Mouse (Mus musculus) cerebellum, adult 18-20 months (tissue): ENCODE measurements around the gene 1700009N14Rik.

Source experiments
- DNase-seq, 2 experiments: peaks; one replicate each; pipeline ENCODE4 v3.0.0; 2021

The 1700009N14Rik gene

DNA sequence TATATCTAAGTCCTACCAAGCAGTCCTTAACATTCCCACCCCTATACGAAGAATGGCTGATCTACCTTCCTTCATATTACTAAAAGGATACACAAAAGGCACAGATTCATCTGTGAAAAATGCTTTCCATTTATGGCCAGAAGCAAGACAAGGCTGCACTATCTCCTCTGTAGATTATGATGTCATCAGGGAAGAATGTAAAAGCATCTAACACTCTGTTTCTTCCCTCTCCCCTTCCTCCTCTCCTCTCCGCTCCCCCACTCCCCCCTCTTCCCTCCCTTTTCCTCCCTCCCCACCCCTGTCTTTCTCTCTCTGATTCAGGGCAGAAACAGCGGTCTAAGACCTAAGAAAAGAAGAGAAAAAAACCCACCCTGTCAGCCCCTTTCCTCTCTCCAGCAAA is at the start of gene 1700009N14Rik:
Gene 1700009N14Rik (plus strand): TSS at position 227 of the 400 bp plus-strand sequence.
- no peak for DNase-seq

DNA sequence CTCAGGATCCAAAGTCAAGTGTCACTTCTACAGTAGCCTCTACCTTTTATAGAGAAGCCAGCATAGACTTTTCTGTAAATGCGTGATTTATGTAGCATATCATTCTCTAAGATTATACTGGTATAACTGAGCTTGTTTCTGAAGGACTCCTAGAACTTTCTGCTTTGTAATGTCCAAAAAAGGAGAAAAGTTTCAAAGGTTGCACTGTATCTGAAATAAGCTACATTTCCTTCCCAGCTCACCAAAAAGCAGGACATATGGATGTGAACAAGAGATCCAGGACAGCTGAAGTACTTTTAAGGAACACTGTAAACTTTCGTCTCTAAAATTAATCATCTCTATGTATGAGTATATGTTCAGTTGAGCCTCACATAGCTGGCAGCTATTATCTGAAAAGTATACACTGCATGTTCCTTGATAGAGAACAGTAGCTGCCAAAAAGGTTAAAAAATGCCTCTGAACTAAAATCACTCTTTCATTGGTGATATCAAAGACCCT is 12.2 kb upstream of the 1700009N14Rik start:
- DNase-seq, result no peak

DNA sequence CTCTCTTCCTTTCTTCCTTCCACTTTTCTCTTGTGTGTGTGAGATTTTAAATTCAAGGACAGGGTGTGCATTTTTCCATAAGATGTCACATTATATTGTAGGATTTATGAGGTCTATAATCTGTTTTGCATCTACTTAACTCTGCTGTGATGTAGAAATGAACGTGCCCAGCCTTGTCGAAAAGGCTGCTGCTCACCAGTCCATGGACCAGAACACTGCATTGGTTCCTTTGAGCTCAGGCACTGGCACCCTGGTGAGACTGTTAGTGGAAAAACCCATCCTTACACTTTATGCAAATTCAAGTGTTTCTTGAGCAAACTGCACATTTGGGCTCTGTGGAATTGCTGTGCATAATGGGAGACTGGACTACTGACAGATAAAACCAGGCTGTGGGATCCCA is 24.2 kb downstream of the 1700009N14Rik start:
- DNase-seq, result no peak

DNA sequence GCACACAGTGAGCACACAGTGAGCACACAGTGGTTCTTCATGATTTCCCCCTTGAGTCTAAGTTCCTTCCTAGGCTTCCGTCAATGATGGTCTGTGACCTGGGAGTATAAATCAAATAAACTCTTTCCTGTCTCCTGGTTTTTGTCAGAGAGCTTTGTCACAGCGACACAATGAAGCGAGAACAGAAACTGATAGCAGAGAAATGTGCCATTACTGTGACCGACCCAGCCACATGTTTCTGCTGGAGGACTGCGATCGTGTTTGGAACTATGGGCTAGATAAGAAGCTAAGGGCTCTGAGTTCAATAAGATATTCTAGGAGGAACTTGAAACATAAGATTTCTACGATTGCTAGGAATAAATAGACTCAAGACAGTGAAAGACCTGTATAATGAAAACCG is 36.3 kb downstream of the 1700009N14Rik start:
- DNase-seq, result no peak

DNA sequence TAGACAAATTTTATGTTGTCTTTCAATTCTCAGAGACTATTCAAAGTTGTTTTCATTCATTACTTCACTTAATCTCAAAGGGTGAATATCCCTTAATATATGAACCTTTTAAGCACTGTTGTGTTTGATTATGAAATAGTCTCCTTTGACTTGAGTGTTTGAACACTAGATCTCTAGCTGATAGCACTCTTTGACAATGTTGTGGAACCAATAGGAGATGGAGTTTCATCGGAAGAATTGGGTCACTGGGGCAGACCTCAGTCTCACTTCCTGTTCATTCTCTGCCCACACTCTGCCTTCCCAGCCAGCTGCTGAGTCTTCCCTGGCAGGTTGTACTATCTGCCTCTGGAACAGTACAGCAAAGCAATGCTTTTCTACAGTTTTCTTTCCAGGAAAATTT is 43.5 kb downstream of the 1700009N14Rik start:
- DNase-seq, result no peak

DNA sequence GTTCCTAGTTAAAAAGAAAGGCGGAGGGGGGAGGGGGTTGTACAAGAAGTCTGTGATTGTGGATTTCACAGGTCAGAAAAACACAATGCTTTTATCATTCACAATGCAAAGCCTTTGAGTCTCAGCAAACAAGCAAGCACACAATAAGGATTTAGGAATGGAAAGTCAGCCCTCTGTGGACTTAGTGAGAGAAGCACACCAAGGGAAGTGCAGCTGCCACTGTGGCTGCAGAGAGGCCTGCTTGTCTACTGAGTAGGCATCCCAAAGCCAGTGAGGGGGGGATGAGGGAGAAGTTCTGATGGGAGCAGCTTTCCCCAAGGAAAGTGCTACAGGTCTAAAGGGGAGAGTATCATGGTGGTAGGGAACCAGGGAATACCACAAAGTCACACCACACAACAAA is 45.8 kb downstream of the 1700009N14Rik start:
- no peak for DNase-seq
